Mouse (Mus musculus) erythroid progenitor cell, adult 5-6 weeks (primary cell): ENCODE measurements around the gene Ankk1. TPM values are rescaled to one million over a fixed set of nuclear protein-coding genes. Genes with fewer than 3 reads are reported as not detected.

Experiments used
- total RNA-seq, 2 experiments: library from RNA; stranded (forward) in 1 of 2; stranded (reverse) in 1 of 2; fragments of 150-400 nt in 1 of 2; fragments of 186-747, 209-891 nt in 1 of 2; gene quantifications; 2 replicates each; pipeline versions ENCODE4 v1.2.3 to v1.2.4; 2015 to 2017; ENCODE audit warnings: low replicate concordance in 2 of 2

The Ankk1 gene
- total RNA-seq, 2 experiments from 2014 or later, result not detected

Other genes with a start within 250 kb of the Ankk1 start
- 1.8 TPM in 1 of 2 replicates, not detected in the other for gene Gm4894, start 176.5 kb downstream of the Ankk1 start, total RNA-seq (2015; ENCODE audit: low replicate concordance)
- gene Gm4894, start 176.5 kb downstream of the Ankk1 start, total RNA-seq (2017; ENCODE audit: low replicate concordance), result not detected in 2 replicates
- not detected in 2 replicates for gene Drd2, start 86.4 kb downstream of the Ankk1 start, total RNA-seq (2015; ENCODE audit: low replicate concordance)
- not detected in 2 replicates for gene Drd2, start 86.4 kb downstream of the Ankk1 start, total RNA-seq (2017; ENCODE audit: low replicate concordance)
- not detected in 2 replicates for gene Ttc12, start 59.2 kb upstream of the Ankk1 start, total RNA-seq (2015; ENCODE audit: low replicate concordance)
- not detected in 2 replicates for gene Ttc12, start 59.2 kb upstream of the Ankk1 start, total RNA-seq (2017; ENCODE audit: low replicate concordance)